Mouse (Mus musculus) heart, adult 9 months (tissue): ENCODE results near the gene Morf4l1.
"Not testable (repeated sequence)": the region's sequence is repeated elsewhere in the genome, so short reads cannot be mapped to it uniquely, and the experiment has no call there.

ENCODE experiments used
- DNase-seq, 2 experiments: peaks; one replicate each; pipeline ENCODE4 v3.0.0; 2022; ENCODE audit warnings: low spot score in 2 of 2

Gene Morf4l1

DNA sequence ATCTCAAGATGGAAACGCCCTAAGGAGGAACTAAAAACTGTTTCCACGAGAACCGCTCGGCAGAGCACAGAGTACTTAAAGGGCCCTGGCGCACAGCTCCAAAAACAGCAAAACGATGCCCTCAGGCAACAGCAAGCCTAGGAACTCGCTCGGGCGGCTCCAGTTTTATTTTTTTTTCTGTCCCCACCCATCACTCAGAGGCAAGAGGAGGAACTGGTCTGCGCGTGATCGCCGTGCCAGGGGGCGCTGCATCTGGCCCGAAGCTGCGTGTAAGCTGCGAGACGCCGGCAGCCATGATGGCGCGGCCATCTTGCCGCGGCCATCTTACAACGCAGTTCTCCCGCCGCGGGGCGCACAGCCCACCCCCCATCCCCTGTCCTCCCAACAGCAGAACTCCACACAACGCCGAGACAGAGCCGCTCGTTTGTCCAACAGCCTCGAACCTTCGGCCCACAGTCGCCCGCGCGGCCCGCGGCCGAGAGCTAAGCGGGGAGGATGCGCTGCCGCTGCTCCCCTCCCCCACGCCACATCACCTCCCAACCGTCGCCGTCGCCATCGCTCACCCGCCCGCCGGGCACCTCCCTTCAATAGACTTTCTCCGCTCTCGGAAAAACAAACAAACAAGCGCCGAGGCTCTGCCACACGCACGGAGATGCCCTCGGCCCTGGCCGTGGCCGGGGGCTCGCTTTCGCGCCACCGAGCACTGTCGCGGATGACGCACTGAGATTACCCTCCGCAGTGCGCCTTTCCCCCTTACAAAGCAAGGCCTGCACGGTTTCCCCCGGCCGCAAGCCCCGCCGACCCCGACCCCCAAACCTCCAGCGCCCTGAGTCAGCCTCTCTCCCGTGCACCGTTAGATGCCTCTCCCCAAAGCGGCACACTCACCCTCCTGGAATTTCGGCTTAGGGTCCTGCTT lies 665 bp downstream of the Morf4l1 start:
- DNase-seq = peak; percentile 89 to 93

DNA sequence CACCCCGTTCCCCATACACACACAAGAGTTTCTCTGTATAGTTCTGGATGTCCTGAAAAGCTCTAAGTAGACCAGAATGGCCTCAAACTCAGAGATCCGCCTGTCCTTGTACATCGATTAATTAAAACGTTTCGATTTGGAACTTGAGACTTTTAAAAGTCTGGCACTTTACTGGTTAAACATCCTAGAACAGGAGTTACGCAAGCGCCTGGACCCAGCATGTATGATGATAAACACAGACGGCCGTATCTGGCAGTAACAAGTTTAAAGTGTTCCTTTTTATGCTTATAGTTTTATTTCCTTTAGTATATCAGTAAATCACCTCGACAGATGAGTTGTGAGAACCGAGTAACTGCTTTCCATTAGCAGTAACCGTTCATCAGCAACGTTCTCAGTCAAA lies 1.4 kb downstream of the Morf4l1 start:
- DNase-seq = no peak

DNA sequence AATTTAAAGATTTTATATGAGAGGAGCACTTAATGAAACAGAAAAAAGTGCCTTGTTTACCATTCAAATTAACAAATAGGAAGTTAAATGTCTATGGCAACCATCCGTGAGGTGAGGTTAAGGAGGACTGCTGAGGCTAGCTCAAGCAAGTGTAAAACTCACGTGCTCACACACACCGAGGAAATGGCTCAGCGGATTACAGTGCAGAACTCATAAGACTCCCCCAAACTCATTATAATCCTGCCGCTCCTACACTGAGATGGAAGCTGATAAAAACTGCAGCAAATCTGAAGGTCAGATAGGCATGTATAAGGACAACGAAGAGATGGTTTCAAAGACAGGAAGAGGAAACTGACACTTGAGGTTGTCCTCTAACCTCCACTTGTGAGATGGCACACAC lies 5.2 kb downstream of the Morf4l1 start:
- no peak for DNase-seq

DNA sequence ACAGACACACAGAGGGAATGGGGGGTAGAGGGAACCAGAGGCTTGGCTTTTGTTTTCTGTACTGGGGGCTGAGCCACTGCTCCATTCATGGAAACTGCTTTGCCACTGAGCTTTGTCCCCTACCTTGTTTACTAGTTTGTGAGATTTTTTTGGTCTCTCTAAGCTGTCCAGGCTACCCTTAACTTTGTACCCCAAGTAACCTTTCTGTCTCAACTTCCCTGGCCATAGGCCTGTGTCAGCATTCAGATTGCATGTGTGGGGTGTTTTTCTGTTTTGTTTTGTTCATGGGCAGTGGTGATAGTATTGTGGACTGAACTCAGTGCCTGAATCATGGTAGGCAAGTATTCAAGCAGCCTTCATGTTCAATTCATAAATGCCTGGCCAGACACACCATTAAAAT lies 6.3 kb downstream of the Morf4l1 start:
- no peak for DNase-seq

DNA sequence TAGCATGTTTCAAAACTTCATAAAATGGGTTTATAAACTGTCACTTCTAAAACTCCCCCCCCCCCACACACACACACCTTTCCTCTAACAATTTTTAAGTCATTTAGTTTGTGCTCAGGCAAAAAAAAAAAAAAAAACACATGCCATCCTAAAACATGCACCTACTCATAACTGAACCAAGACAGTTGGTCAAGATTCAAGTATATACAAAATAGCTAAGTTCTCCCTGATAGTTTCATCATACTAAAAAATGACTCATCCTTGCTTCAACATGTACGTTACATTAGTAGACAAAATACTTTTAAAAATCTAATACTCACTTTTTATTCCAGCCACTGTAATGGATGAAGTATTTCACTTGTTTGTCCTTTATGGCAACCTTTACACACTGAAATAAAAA lies 7.7 kb downstream of the Morf4l1 start:
- no peak for DNase-seq

DNA sequence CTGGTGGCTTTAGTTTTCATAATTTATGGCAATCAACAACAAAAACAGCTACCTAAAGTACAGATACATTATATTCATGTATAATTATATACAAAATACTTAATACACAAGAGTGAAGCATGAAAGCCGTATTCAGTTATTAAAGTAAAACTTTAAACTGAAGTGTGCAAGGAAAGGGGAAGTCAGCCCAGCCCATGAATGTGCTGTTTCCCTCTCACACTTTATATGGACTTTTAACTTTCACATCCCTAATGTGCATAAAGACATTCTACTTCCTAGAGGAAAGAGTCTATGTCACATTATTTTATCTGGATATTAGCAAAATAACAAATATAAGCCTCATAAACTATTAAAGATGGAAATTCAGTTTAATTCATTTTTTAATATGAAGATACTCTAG lies 9.1 kb downstream of the Morf4l1 start:
- no peak for DNase-seq

DNA sequence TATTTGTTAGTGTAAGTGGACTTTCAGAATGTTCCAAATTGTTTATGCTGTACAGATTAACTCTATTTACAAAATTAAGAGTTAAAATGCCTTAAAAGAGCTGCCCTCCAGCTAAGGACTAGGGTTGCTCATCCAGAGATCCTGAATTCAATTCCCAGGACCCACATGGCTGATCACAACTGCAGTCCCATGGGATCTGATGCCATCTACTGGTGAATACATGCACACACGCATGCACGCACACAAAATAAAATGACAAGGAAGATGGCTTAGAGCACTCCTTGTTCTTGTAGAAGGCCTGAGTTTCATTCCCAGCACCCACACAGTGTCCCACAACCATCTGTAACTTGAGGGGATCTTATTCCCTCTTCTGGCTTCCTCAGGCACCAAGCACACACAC lies 13.8 kb downstream of the Morf4l1 start:
- no peak for DNase-seq

DNA sequence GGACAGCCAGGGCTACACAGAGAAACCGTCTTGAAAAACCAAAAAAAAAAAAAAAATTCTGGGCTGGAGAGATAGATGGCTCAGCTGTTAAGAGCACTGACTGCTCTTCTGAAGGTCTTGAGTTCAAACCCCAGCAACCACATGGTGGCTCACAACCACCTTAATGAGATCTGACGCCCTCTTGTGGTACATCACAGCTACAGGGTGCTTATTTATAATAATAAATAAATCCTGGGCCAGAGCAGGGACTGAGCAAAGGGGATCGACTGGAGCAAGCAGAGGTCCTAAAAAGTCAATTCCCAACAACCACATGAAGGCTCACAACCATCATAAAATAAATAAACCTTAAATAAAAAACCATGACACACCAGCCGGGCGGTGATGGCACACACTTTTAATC lies 15.6 kb downstream of the Morf4l1 start:
- no peak for DNase-seq

DNA sequence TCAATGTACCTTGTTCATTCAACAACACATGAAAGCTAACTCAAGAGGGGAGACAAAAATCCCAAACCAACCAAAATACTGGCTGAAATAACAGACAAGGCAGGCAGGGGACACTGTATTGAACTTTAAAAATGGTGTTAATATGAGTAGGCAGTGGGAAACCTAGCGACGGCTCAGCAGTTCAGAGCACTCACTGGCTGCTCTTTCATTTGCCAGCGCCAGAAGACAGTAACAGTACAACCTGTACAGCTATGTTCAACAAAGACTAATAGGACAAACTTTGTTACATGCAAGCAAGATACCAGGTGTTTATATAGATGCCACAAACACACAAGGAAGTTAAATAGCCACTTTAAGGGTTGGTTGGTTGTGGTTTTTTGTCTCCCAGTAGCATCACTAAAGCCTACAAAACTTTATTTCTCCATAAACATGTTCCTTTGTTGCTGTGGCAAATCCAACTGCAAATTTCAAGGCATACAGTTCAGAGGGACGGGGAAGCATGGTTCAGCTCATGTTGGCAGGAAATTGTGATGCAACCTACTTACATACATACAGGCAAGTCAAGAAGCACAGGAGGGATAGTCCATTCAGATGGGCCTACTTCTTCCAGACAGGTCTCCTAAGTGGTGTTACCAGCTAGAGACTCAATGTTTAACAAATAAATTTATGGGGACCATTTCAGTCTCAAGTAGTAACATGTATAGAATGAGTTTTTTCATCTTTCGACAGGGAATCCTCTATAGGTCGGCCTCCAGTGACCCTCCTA lies 25.1 kb downstream of the Morf4l1 start:
- no peak for DNase-seq

DNA sequence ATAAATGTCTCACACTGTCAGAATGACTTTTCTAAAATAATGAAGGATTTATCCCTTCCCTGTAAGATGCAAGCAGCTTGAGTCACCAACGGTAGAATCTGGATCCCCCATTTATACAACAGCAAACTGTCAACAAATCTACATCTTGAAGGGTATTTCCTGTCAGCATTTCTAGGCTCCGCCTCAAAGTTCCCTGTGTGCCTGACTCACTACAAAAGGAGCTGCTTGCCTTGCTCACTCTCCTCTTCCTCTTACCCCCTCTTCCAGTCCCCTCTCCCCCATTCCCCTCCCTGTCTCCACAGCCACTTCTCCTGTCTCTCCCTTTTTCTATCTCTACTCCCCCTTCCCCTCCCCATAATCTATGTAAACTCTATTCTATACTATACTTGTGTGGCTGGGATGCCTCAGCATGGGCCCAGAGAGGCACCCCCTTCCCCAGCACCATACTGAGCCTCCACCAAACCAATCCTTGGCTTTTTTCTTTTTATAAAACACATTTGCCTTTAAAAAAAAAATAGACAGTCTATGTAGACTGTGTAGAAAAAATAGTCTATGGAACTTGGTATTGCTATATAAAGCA lies 26.6 kb downstream of the Morf4l1 start:
- DNase-seq = no peak

DNA sequence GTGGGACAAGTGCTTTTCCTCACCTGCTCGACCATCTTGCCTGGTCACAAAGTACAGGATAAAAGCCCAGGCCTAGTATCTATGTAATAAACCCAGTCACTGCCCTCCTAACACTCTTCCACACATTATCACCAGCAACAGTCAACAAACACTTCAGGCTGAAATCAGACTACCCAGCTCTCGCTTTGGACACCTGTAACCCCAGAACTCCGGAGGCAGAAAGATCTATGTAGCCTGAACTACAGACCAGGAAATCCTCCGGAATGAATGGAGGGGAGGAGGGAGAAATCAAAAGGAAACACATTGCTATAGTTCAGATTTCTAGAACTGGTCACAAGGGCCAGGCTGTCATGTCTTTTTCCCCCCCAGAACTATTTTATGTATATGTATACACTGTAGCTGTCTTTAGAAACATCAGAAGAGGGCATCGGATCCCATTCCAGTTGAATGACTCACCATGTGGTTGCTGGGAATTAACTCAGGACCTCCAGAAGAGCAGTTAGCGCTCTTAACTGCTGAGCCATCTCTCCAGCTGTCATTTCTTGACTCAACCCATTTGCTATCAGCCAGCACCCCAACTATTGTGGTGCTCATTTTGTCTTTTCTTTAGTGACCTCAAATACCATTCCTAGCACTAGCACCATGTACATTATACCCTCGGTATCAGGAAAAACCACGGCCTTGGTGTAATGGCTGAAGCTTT lies 29.7 kb downstream of the Morf4l1 start:
- no peak for DNase-seq

DNA sequence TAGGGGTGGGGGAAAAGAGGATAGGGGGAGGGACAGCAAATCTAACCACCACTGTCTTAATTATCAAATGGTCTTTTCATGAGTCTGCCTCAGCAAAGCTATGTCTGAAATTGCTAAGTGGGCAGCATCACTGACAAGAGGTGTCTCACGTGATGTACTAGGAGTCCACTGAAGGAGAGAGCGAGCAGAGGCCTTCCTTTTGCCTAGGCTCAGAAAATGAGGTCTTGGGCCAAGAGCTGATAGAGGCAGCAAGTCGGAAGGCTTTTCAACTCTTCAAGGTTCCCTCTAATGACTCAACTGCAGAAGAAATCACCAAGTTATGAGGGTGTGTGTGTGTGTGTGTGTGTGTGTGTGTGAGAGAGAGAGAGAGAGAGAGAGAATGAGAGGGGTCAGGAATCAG lies 30.4 kb downstream of the Morf4l1 start:
- no peak for DNase-seq

DNA sequence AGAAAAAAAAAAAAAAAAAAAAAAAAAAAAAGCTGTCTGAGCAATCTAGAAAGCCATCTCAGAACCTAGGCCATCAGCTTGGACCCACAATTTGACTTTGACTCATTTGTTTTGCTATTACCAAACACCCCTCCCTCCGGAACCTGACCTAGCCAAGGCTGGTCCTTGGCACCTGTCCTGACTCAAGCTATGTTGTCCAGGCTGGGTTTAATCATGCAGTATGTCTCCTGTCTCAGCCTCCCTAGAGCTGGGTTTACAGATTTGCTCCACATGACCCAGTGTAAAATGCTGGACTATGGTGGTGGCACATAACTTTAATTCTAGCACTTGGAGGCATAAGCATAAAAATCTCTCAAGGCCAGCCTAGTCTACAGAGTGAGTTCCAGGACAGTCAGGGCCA lies 31.6 kb downstream of the Morf4l1 start:
- no peak for DNase-seq

DNA sequence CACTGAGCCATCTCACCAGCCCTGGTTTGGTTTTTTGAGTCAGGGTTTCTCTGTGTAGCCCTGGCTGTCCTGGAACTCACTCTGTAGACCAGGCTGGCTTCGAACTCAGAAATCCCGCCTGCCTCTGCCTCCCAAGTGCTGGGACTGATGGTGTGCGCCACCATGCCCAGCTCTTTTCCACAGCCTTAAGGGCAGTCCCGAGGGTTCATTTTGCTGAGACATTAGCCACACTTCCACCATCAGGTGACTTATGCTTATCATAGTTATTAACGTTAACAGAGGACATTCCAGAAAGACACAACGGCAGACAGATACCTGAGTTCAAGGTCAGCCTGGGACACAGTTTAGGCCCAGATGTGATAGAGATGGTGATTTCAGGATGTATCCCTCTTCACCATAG lies 32.6 kb downstream of the Morf4l1 start:
- not testable (repeated sequence) for DNase-seq

DNA sequence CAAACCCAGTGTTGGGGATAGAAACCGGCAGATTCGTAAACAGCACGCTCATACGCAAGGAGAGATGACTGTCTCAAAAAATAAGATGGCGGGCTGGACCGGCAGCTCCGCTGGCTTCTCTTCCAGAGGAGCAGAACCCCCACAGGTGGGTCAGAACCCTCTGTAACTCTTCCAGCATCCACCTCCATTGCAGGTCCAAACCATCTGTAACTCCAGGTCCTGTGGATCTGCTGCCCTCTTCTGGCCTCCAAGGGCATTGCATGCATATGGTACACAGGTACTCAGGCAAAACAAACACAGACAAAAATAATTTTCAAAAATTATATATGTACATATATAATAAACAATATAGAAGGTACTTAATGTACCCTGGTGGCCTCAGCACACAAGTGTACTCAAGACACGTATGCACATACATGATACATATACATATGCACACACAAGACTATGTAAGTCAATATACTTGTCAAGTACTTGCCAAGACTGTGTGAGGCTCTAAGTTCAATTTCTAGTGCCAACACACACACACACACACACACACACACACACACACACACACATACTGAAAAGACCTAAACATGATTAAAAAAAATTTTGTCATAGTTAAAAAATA lies 37.6 kb downstream of the Morf4l1 start:
- peak; percentile 27 to 49 for DNase-seq

DNA sequence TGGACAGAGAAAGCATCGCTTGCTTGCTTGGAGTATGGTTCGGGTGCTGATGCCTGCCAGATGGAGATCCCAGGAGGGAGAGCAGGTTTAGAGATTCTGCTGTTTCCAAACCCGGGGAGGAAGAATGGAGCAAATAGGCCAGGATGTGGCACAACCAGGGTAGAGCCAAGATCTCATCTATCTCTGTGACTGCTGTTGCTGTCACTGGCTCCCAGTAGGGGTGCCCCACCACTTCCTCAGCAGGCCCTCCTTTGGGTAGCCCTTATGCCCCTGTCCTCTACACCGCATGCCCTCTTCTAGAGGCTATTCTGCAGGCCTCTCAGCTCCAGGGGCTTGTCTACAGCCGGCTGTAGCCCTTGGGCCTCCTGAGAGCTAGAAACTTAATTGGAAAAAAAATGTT lies 38.4 kb downstream of the Morf4l1 start:
- DNase-seq = no peak

DNA sequence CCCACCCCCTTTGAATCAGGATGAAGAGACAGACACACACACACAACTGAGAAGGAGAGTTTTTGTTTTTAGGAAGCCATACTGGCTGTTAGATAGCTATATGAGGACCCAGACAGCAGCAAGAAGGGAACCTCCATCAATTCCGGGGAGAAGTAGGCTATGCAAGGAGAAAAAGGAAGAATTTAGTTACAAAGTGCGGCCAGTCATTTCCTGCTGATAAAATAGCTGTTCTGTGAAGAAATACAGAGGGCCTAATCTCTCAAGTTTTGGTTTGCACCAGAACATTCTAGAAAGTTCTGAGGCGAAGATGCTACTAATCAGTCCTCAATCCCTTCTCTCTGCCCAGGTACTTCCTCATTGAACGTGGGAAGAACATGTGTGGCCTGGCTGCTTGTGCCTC lies 39.2 kb downstream of the Morf4l1 start:
- no peak for DNase-seq

DNA sequence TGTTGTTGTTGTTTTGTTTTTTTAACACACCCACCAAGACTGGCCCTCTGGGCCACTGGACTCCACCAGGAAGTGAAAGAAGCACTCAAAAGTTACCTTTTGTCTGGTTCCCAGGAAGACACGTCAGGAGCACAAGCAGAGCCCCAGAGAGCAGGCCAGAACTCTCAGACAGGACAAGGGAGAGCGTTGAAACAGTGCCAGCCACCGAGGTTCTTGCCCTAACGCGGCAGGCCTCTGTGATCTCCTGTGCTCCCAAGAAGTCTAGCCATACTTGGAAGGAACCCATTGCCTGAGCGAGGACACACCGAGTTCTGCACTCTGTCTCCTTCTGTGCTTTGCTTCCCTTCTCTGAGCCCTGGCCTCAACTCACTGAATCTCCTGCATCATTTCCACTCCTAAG lies 44.4 kb downstream of the Morf4l1 start:
- DNase-seq = no peak

DNA sequence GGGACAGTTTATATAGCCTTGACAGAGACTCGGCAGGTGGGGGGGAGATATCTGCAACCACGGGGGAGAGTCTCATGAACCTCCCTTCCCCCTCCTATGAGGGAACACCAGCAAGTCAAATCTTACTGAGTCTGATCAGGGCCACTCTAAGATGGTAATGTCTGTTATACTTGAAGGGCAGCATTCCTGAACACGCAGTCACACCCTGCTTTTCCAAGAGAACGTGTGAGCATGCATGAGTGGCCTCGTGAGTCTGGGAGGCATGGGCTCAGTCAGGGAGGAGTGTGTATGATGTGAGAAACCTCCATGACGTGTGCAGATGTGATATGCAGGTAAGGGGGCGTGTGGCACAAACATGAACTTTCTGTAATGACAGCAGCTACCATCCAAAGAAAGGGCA lies 45.1 kb downstream of the Morf4l1 start:
- DNase-seq = no peak

DNA sequence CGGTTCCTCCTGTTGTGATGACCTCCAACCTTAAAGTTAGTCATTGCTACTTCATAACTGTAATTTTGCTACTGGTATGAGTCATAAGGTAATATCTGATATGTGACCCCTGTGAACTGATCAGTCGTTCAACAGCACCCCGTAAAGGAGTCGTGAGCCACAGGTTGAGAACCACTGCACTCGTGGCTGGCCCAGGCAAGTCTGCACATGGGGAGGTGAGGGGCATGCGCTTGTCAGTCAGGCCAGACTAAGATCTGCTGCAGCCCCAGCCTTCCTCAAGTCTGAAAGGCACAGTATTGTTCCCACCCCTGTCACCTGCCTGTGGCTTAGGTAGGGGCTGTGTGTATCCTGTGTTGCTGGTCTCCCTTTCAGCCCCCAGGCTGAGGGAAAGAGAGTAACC lies 45.8 kb downstream of the Morf4l1 start:
- no peak for DNase-seq

DNA sequence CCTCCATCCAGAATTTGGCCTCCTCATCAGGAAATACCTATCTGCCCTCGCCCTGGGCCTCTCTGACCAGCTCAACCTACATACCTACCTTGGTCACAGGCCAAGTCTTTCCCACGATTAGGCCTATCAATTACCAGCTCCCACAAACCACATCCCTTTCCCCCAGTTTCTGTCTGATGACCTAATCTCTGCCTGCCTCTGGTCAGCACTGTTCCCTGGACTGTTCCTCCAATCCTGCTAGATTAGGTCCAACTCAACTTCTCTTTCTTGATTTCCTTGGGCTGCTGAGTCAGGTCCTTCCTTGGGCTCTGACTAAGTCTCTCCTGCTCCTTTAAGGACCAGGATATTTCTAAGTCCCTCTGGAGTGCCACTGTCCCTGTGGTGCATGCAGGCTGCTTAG lies 47.2 kb downstream of the Morf4l1 start:
- DNase-seq = no peak

DNA sequence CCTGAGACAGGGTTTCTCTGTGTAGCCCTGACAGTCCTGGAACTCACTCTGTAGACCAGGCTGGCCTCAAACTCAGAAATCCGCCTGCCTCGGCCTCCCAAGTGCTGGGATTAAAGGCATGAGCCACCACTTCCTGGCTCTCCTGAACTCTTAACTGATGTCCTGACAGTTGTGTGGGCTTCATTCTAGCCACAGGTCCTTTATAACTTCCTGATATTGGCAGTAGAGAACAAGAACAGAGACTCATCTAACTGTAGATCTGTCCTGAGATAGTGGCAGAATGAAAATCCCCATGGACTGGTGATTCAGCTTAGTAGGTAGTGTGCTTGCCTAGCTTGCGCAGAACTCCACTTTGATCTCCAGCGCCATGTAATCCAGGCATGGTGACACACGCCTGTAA lies 53.6 kb downstream of the Morf4l1 start:
- DNase-seq = not testable (repeated sequence)
